Mouse (Mus musculus) stomach, embryonic 16.5 days (tissue): Measurements from ENCODE around the gene C1s1. TPM values are rescaled to one million over a fixed set of nuclear protein-coding genes. Genes with fewer than 3 reads are reported as not detected.
"Not testable (repeated sequence)": the region's sequence is repeated elsewhere in the genome, so short reads cannot be mapped to it uniquely, and the experiment has no call there.

ENCODE experiments used
- ATAC-seq: fragments of 200-750 bp; cut with Nextera tagmentation; 2 replicates; pipeline ENCODE4 v1.8.0; 2017; ENCODE audit warnings: moderate number of reproducible peaks, moderate TSS enrichment; ENCODE audit not compliant: insufficient read depth, low FRiP score
- H3K27ac ChIP-seq: fragments of 300-500 bp; sonication (generic); 2 replicates; pipeline ENCODE4 v1.5.1; 2014; ENCODE audit warnings: low read length
- H3K27me3 ChIP-seq: fragments of 300-500 bp; sonication (generic); 2 replicates; pipeline ENCODE4 v1.6.1; 2014; ENCODE audit warnings: low read length, control low read depth, mixed read lengths; ENCODE audit not compliant: control insufficient read depth, insufficient read depth
- H3K36me3 ChIP-seq: fragments of 300-500 bp; sonication (generic); 2 replicates; pipeline ENCODE4 v1.6.1; 2014; ENCODE audit warnings: low read length; ENCODE audit not compliant: control insufficient read depth, insufficient read depth
- H3K4me1 ChIP-seq: fragments of 300-500 bp; sonication (generic); 2 replicates; pipeline ENCODE4 v1.6.1; 2014; ENCODE audit warnings: low read length, control low read depth, mixed read lengths; ENCODE audit not compliant: control insufficient read depth, insufficient read depth
- H3K4me2 ChIP-seq: fragments of 300-500 bp; sonication (generic); 2 replicates; pipeline ENCODE4 v1.6.1; 2014; ENCODE audit warnings: low read depth, low read length, mixed read lengths
- H3K4me3 ChIP-seq: fragments of 300-500 bp; sonication (generic); replicated peaks from 2 replicates; pipeline ENCODE4 v1.5.1; 2014; ENCODE audit warnings: mild to moderate bottlenecking, low read length
- H3K9ac ChIP-seq: fragments of 300-500 bp; sonication (generic); 2 replicates; pipeline ENCODE4 v1.6.1; 2014; ENCODE audit warnings: low read length
- H3K9me3 ChIP-seq: fragments of 300-500 bp; sonication (generic); replicated peaks from 2 replicates; pipeline ENCODE4 v1.6.1; 2016; ENCODE audit warnings: low read length, control low read depth; ENCODE audit not compliant: control insufficient read depth
- WGBS: fragments of 180-500 bp; shearing (Covaris S2); extraction: QIAGEN DNeasy Blood & Tissue Kit; methylation state at CpG from one replicate; pipeline ENCODE4 v1.1.7; 2014; 5-methylcytosine and 5-hydroxymethylcytosine counted together
- polyA plus RNA-seq: library from polyadenylated mRNA; unstranded; fragments of >200 nt; fragmentation: Nextera tagmentation; extraction: Ambion mirVana; gene quantifications from 2 replicates; pipeline ENCODE4 v1.2.1, GENCODE M21; 2015

C1s1 gene
- polyA plus RNA-seq, 1 experiment from 2014 or later: 12.6 TPM

DNA sequence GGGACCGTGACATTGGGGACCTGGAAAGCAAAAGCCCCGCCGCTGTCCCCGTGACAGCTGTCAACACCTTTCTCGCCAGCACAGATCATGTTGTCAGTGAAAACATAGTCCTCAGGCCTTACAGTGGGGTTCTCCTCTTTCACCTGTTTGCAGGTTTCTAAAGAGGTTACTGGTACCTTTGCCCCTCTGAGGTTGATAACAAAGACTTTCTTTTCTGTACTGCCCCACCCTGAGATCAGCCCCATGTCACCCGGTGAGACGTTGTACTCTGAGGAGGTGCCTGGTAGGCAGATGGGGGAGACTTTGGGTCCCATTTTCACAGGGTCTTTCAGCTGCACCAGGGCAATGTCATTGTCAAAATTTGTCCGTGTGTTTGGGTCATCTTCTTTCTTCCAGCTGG lies 11.1 kb downstream of the C1s1 start:
- 74% methylated on average over 8 of the region's 8 CpGs for WGBS

GRCm38 (mm10) chr6:124527881-124528280 lies 14.3 kb downstream of the C1s1 start:
- H3K9me3 ChIP-seq: no peaks in the 10 kb centered on the region
- H3K27me3 ChIP-seq: no peaks in the 10 kb centered on the region
- no peak for ATAC-seq
- no peak overlapping the region for H3K27ac ChIP-seq
- 51% methylated on average over 3 of the region's 3 CpGs for WGBS
- no peaks in the 10 kb centered on the region for H3K36me3 ChIP-seq
- H3K4me2 ChIP-seq: no peak overlapping the region
- no peak overlapping the region for H3K4me3 ChIP-seq
- no peaks in the 10 kb centered on the region for H3K4me1 ChIP-seq
- no peak overlapping the region for H3K9ac ChIP-seq

More for the DNA sequence above, 11.1 kb downstream of the C1s1 start:
- Histone ChIP-seq H3K27me3 (no peaks in the 10 kb centered on the region), H3K4me3 (no peak overlapping the region), H3K36me3 (no peaks in the 10 kb centered on the region), H3K4me2 (no peak overlapping the region), H3K9ac (no peak overlapping the region), H3K27ac (no peak overlapping the region), H3K9me3 (no peaks in the 10 kb centered on the region), H3K4me1 (no peaks in the 10 kb centered on the region)
- ATAC-seq: no peak

GRCm38 (mm10) chr6:124522082-124522481 lies 20.1 kb downstream of the C1s1 start:
- H3K4me1 ChIP-seq, ATAC-seq, H3K36me3 ChIP-seq, H3K27ac ChIP-seq, H3K4me2 ChIP-seq, H3K27me3 ChIP-seq, H3K9ac ChIP-seq, H3K9me3 ChIP-seq, H3K4me3 ChIP-seq: not testable (repeated sequence)
- WGBS: 77% methylated on average over 7 of the region's 7 CpGs

DNA sequence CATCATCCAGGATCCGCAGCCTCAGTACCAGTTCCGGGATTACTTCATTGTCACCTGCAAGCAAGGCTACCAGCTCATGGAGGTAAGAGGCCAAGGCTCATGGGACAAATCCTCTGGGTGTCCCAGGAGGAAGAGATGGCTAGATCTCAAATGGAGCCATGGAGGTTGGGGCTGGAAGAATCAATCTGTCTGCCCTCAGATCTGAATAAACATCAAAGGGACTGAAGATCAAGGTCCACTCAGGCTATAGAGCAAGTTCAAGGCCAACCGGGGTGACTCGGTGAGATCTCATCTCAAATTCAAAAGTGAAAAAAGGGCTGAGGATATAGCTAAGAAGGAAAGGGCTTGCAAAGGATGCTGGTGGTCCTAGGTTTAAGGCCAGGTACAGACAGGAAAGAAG lies 24.4 kb downstream of the C1s1 start:
- not testable (repeated sequence) for H3K4me1 ChIP-seq, ATAC-seq
- WGBS: 95% methylated on average over 4 of the region's 4 CpGs

GRCm38 (mm10) chr6:124512355-124512836 lies 29.8 kb downstream of the C1s1 start, which contains the start of gene C1ra:
C1ra (plus strand) TSS chr6:124512405.
- no peak within 1 kb of the TSS for H3K27ac ChIP-seq
- H3K4me2 ChIP-seq: peak within 1 kb of the TSS; percentile 62
- ATAC-seq: no peak
- H3K36me3 ChIP-seq: no peaks in the 10 kb centered on the region
- no peaks in the 10 kb centered on the region for H3K9me3 ChIP-seq
- H3K9ac ChIP-seq: peak within 1 kb of the TSS; percentile 66
- 6% methylated on average over 6 of the region's 6 CpGs for WGBS
- H3K4me3 ChIP-seq: peak within 1 kb of the TSS; percentile 38
- no peaks in the 10 kb centered on the region for H3K4me1 ChIP-seq
- no peaks in the 10 kb centered on the region for H3K27me3 ChIP-seq

More for the DNA sequence above, 24.4 kb downstream of the C1s1 start:
- not testable (repeated sequence) for H3K9ac ChIP-seq, H3K9me3 ChIP-seq, H3K36me3 ChIP-seq, H3K4me2 ChIP-seq, H3K4me3 ChIP-seq, H3K27ac ChIP-seq, H3K27me3 ChIP-seq

DNA sequence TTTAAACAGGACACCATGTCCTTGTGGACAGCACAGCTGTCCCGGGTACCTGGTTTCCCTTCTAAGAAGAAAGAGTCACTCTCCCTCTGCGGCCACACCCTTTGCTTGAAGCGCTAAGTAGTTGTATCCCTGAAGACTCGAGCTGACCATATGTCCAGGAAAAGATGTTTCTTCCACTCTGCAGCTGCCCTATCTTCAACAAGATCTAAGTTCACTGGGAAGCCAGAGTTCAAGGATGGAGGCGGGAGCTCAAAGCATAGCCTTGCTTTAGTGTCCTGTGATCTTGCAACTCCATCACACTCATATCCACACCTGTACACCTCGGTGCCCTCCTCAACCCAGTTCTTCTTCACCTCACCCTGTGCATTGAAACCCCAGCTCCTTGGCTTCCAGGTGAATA lies 30.2 kb downstream of the C1s1 start:
- no peak overlapping the region for H3K4me3 ChIP-seq
- WGBS: 59% methylated on average over 6 of the region's 6 CpGs
- H3K4me2 ChIP-seq: no peak overlapping the region
- H3K27ac ChIP-seq: no peak overlapping the region
- H3K27me3 ChIP-seq: no peaks in the 10 kb centered on the region
- no peaks in the 10 kb centered on the region for H3K36me3 ChIP-seq
- H3K9me3 ChIP-seq: no peaks in the 10 kb centered on the region
- no peaks in the 10 kb centered on the region for H3K4me1 ChIP-seq
- ATAC-seq: no peak
- no peak overlapping the region for H3K9ac ChIP-seq

- WGBS: 85% methylated on average over 5 of the region's 5 CpGs
- H3K4me2 ChIP-seq, H3K27me3 ChIP-seq, H3K36me3 ChIP-seq, H3K4me3 ChIP-seq, H3K4me1 ChIP-seq, H3K27ac ChIP-seq, H3K9ac ChIP-seq, H3K9me3 ChIP-seq, ATAC-seq: not testable (repeated sequence)
Observed at GRCm38 (mm10) chr6:124509192-124509591, 33.0 kb downstream of the C1s1 start.

DNA sequence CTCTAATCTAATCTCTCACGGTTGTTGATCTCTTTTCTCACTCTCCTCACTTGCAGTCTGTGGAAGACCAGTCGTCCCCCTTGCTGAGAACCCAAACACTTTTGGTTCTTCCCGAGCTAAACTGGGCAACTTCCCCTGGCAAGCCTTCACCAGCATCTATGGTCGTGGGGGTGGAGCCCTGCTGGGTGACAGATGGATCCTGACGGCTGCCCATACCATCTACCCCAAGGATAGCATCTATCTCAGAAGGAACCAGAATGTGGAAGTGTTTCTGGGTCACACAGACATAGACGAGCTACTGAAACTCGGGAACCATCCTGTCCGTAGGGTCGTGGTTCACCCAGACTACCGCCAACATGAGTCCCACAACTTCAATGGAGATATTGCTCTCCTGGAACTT lies 33.9 kb downstream of the C1s1 start:
- Histone ChIP-seq H3K4me3 (no peak overlapping the region), H3K36me3 (no peaks in the 10 kb centered on the region), H3K9ac (no peak overlapping the region), H3K4me2 (no peak overlapping the region), H3K27ac (no peak overlapping the region), H3K9me3 (no peaks in the 10 kb centered on the region), H3K27me3 (no peaks in the 10 kb centered on the region), H3K4me1 (no peaks in the 10 kb centered on the region)
- no peak for ATAC-seq
- WGBS: 79% methylated on average over 10 of the region's 10 CpGs

- Histone ChIP-seq H3K4me3 (no peak overlapping the region), H3K4me1 (no peaks in the 10 kb centered on the region), H3K27me3 (no peaks in the 10 kb centered on the region), H3K4me2 (no peak overlapping the region), H3K36me3 (no peaks in the 10 kb centered on the region), H3K27ac (no peak overlapping the region), H3K9me3 (no peaks in the 10 kb centered on the region), H3K9ac (no peak overlapping the region)
- ATAC-seq: no peak
- WGBS: 71% methylated on average over 6 of the region's 6 CpGs
Observed at GRCm38 (mm10) chr6:124506991-124507390, 35.2 kb downstream of the C1s1 start.

DNA sequence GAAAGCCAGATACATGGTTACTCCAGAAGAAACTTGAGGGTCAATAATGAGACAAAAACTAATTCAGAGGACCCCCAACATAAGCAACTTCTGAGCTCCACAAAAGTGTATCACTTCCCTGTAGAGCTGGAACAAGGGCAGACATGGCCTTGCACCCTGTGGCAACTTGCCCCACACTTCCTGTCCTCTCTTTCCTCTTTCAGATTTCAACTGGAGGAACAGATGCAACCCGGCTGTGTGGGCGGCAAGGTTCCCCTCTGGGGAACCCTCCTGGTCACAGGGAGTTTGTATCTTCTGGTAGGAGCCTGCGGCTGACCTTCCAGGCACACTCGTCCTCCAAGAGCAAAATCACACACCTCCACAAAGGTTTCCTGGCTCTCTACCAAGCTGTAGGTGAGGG lies 37.1 kb downstream of the C1s1 start:
- H3K4me2 ChIP-seq: no peak overlapping the region
- 71% methylated on average over 4 of the region's 4 CpGs for WGBS
- H3K36me3 ChIP-seq: no peaks in the 10 kb centered on the region
- no peak overlapping the region for H3K4me3 ChIP-seq
- no peak for ATAC-seq
- no peaks in the 10 kb centered on the region for H3K27me3 ChIP-seq
- peaks cover 3% of the 10 kb centered on the region for H3K4me1 ChIP-seq
- no peaks in the 10 kb centered on the region for H3K9me3 ChIP-seq
- no peak overlapping the region for H3K27ac ChIP-seq
- no peak overlapping the region for H3K9ac ChIP-seq
